Mouse (Mus musculus) hindbrain, embryonic 11.5 days (tissue): ENCODE measurements around the gene Ccdc97. TPM values are rescaled to one million over a fixed set of nuclear protein-coding genes. Genes with fewer than 3 reads are reported as not detected.
"Not testable (repeated sequence)": the region's sequence is repeated elsewhere in the genome, so short reads cannot be mapped to it uniquely, and the experiment has no call there.

Experiments
- ATAC-seq: fragments of 200-750 bp; cut with Nextera tagmentation; 2 replicates; pipeline ENCODE4 v1.8.0; 2017; ENCODE audit warnings: mild to moderate bottlenecking, moderate TSS enrichment, moderate library complexity; ENCODE audit not compliant: low FRiP score
- DNase-seq: peaks from one replicate; pipeline ENCODE4 v3.0.0-alpha.2; 2015; ENCODE audit warnings: low spot score
- H3K27ac ChIP-seq: fragments of 300-500 bp; sonication (generic); 2 replicates; pipeline ENCODE4 v1.5.1; 2014; ENCODE audit warnings: mild to moderate bottlenecking, low read depth, low read length
- H3K27me3 ChIP-seq: fragments of 300-500 bp; sonication (generic); 2 replicates; pipeline ENCODE4 v1.6.1; 2014; ENCODE audit warnings: mild to moderate bottlenecking, low read length, moderate library complexity, mixed read lengths; ENCODE audit not compliant: control insufficient read depth, insufficient read depth
- H3K36me3 ChIP-seq: fragments of 300-500 bp; sonication (generic); 2 replicates; pipeline ENCODE4 v1.6.1; 2014; ENCODE audit warnings: mild to moderate bottlenecking, low read length, moderate library complexity, mixed read lengths; ENCODE audit not compliant: control insufficient read depth, insufficient read depth
- H3K4me1 ChIP-seq: fragments of 300-500 bp; sonication (generic); replicated peaks from 2 replicates; pipeline ENCODE4 v1.6.1; 2014; ENCODE audit warnings: low read length, mixed read lengths; ENCODE audit not compliant: control insufficient read depth, insufficient read depth
- H3K4me2 ChIP-seq: fragments of 300-500 bp; sonication (generic); replicated peaks from 2 replicates; pipeline ENCODE4 v1.6.1; 2014; ENCODE audit warnings: mild to moderate bottlenecking, low read depth, low read length
- H3K4me3 ChIP-seq: fragments of 300-500 bp; sonication (generic); 2 replicates; pipeline ENCODE4 v1.5.1; 2014; ENCODE audit warnings: low read depth, low read length
- H3K9ac ChIP-seq: fragments of 300-500 bp; sonication (generic); 2 replicates; pipeline ENCODE4 v1.6.1; 2014; ENCODE audit warnings: low read depth, low read length
- H3K9me3 ChIP-seq: fragments of 300-500 bp; sonication (generic); 2 replicates; pipeline ENCODE4 v1.6.1; 2016; ENCODE audit warnings: low read length; ENCODE audit not compliant: control insufficient read depth
- WGBS: fragments of 180-500 bp; shearing (Covaris S2); extraction: QIAGEN DNeasy Blood & Tissue Kit; methylation state at CpG from one replicate; pipeline ENCODE4 v1.1.7; 2014; 5-methylcytosine and 5-hydroxymethylcytosine counted together
- polyA plus RNA-seq: library from polyadenylated mRNA; unstranded; fragments of >200 nt; fragmentation: Nextera tagmentation; extraction: Ambion mirVana; gene quantifications from 2 replicates; pipeline ENCODE4 v1.2.1, GENCODE M21; 2014

The Ccdc97 gene
- polyA plus RNA-seq, 1 experiment from 2014 or later: 33.7 TPM

DNA sequence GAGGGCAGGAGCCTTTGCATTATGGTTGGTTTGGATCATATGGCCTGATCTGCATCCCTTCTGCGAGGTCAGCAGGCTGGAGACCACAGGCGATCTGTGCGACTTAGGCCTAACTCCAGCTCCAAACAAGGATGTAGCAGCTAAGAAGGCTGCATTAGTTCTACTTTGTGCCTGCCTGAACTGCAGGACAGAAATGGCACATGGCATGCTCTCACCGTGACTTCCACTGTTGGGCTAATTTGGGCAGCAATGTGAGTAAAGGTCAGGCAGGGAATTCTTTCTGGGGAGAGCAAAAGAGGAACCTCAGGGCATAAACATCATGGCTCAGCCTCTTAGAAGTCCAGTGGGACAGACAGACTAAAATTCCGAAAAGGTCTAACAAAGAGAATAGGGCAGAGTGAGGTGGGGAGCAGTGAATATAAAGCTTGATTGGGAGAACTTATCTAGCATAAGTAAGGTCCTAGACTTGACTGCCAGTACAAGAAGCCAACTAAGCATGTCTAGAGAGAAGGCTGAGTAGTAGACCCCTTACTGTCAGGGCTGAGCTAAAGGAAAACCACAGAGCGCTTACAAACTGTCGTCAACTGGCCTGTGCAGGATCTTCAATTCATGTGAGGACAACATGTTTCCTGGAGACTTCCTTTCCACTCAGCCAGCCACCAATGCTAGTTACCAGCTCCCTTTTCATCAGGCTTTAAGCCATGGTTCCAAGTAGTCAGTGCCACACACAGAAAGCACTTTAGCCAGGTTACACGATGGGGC is 12.6 kb upstream of the Ccdc97 start:
- WGBS: 92% methylated on average over 8 of the region's 8 CpGs
- peaks cover 45% of the 10 kb centered on the region for H3K36me3 ChIP-seq

DNA sequence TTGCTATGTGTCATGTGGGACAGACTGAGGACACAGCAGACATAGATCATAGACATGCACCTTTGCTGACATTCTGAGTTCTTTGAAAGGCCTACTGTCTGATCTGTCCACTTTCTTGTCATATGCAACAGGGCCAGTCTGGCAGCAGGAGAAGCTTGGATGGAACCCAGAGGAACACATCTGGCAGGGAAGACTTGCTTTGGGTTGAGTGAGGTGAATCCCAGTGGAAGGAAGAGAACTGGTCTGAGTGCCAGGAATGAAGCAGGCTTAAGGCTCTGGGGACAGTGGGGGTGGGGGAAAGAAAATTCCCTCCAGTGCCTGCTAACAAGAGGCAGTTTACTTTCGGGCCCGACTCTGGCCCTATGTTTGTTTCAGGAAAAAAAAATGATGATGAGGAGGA is 11.0 kb upstream of the Ccdc97 start:
- WGBS: 92% methylated on average over 2 of the region's 2 CpGs
- no peaks in the 10 kb centered on the region for H3K9me3 ChIP-seq
- no peak overlapping the region for H3K27ac ChIP-seq
- ATAC-seq (no peak), DNase-seq (no peak)
- H3K27me3 ChIP-seq: no peaks in the 10 kb centered on the region
- H3K4me1 ChIP-seq: no peaks in the 10 kb centered on the region
- no peak overlapping the region for H3K4me3 ChIP-seq
- no peak overlapping the region for H3K4me2 ChIP-seq
- H3K9ac ChIP-seq: no peak overlapping the region
- peaks cover 57% of the 10 kb centered on the region for H3K36me3 ChIP-seq

More for the DNA sequence above, 12.6 kb upstream of the Ccdc97 start:
- ATAC-seq (no peak), DNase-seq (no peak)
- no peaks in the 10 kb centered on the region for H3K4me1 ChIP-seq
- no peak overlapping the region for H3K4me3 ChIP-seq
- no peak overlapping the region for H3K9ac ChIP-seq
- no peaks in the 10 kb centered on the region for H3K27me3 ChIP-seq
- no peak overlapping the region for H3K4me2 ChIP-seq
- no peak overlapping the region for H3K27ac ChIP-seq
- no peaks in the 10 kb centered on the region for H3K9me3 ChIP-seq

DNA sequence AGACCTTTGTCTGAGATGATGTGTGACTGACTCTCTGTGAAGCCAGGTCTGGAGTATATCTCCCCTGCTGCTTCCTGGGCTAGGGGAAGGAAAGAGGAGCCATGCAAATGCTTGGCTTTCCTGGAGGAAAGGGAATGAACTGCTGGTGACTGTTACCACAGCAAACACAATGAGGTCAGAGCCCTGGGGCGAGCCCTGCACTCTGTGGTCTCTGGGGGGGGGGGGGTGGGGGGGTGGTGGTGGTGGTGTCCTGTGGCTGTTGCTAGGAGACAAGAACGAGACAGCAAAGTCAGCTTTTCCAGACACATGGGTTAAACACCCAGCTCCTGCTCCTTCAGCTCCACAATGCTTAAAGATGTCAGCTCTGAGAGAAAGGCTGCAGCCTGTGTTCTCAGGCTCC is 10.5 kb upstream of the Ccdc97 start:
- Histone ChIP-seq H3K4me2 (no peak overlapping the region), H3K4me1 (no peaks in the 10 kb centered on the region), H3K4me3 (no peak overlapping the region), H3K36me3 (peaks cover 62% of the 10 kb centered on the region), H3K9ac (no peak overlapping the region), H3K27me3 (no peaks in the 10 kb centered on the region), H3K27ac (no peak overlapping the region), H3K9me3 (no peaks in the 10 kb centered on the region)
- 40% methylated on average over 2 of the region's 2 CpGs for WGBS
- DNase-seq (no peak), ATAC-seq (no peak)

DNA sequence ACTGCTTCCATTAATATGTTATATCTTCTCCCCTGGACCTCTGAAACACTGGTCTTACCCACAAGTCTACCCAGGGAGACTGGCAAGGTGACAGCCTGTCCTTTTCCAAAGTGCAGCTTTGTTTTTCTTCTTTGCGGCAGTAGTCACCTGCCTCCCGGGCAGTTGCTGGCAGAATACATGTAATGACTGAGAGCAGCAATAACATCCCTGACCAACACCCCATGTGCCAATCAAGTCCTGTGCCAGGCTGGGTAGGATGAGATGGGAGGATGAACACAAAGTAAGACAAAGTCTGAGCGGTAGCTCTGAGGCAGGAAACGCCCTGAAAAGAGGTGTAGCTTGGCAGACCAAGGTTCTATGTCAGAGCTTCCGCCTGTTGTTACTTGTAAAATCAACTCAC is 8.9 kb upstream of the Ccdc97 start:
- DNase-seq: no peak
- no peak for ATAC-seq
- H3K36me3 ChIP-seq: peaks cover 56% of the 10 kb centered on the region
- H3K4me2 ChIP-seq: no peak overlapping the region
- H3K9ac ChIP-seq: no peak overlapping the region
- no peaks in the 10 kb centered on the region for H3K27me3 ChIP-seq
- no peaks in the 10 kb centered on the region for H3K4me1 ChIP-seq
- WGBS: 90% methylated on average over 5 of the region's 5 CpGs
- H3K9me3 ChIP-seq: no peaks in the 10 kb centered on the region
- no peak overlapping the region for H3K27ac ChIP-seq
- no peak overlapping the region for H3K4me3 ChIP-seq

DNA sequence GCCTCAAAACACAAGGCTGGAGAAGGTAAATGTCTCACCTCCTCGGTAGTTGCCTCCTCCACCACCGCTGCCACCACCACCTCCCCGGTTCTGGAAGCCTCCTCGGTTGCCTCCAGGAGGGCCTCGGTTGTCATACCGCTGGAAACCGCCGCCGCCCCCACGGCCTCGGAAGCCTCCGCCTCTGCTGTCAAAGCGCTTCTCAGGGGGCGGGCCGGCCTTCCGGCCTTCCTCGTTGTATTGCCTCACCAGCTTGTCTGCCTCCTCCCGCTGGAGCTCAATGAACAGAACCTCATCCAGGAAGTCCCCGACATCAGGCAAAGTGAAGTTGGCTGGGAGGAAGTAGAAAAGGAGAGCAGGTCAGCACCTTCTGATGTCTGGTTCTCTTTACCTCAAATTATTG is 7.0 kb upstream of the Ccdc97 start:
- Histone ChIP-seq H3K36me3 (peaks cover 52% of the 10 kb centered on the region), H3K9me3 (no peaks in the 10 kb centered on the region), H3K9ac (no peak overlapping the region), H3K27ac (no peak overlapping the region), H3K4me3 (no peak overlapping the region), H3K4me2 (no peak overlapping the region), H3K27me3 (no peaks in the 10 kb centered on the region), H3K4me1 (no peaks in the 10 kb centered on the region)
- ATAC-seq (no peak), DNase-seq (no peak)
- 88% methylated on average over 19 of the region's 19 CpGs for WGBS

DNA sequence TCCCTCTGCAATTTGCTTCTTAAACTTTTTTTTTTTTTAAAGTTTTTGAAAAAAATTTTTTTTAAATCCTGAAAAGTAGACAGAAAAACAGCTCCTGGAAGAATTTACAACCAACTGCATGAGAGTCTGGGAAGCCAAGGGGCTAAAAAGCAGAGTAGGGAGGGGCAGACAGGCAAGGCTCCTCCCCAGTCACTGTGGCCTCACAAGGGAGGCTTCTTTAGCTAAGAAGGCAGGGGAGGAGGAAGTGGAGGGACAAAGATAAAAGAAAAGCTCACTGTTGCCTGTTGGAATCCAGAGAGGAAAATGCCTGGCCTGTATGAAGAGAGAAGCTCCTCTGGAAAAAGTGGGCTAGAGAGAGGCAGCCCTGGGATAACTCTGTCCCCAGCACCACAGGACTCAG is 2.9 kb upstream of the Ccdc97 start:
- not testable (repeated sequence) for H3K4me3 ChIP-seq, ATAC-seq
- peaks cover 33% of the 10 kb centered on the region for H3K36me3 ChIP-seq

DNA sequence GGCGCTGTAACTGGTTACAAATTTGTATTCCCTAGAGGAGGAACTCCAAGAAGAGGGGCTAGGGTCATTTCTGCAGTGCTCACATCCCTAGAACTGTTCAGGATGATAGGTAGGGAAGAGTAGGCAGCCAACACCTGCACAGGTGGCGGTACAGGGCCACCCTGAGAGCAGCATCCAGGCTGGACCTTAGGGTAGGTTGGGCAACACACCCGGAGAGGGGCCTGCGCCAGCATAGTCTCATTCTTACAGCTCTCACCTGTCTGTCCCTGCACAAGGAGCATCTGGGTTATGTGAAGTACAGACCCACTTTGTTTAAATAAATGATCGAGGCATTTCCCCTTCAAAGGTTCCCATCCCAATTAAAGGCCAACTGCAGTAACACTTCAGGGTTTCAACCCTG is 1.9 kb upstream of the Ccdc97 start:
- peaks cover 28% of the 10 kb centered on the region for H3K36me3 ChIP-seq
- DNase-seq (no peak), ATAC-seq (no peak)
- no peak overlapping the region for H3K4me3 ChIP-seq
- H3K27ac ChIP-seq: no peak overlapping the region
- H3K9me3 ChIP-seq: no peaks in the 10 kb centered on the region
- 90% methylated on average over 5 of the region's 5 CpGs for WGBS
- peaks cover 3% of the 10 kb centered on the region; the same call in 1 of the 2 replicates for H3K4me1 ChIP-seq
- no peak overlapping the region for H3K4me2 ChIP-seq
- no peak overlapping the region for H3K9ac ChIP-seq
- no peaks in the 10 kb centered on the region for H3K27me3 ChIP-seq

More for the DNA sequence above, 2.9 kb upstream of the Ccdc97 start:
- H3K9me3 ChIP-seq, H3K27ac ChIP-seq, H3K4me2 ChIP-seq, H3K27me3 ChIP-seq, H3K4me1 ChIP-seq, H3K9ac ChIP-seq, DNase-seq: not testable (repeated sequence)

DNA sequence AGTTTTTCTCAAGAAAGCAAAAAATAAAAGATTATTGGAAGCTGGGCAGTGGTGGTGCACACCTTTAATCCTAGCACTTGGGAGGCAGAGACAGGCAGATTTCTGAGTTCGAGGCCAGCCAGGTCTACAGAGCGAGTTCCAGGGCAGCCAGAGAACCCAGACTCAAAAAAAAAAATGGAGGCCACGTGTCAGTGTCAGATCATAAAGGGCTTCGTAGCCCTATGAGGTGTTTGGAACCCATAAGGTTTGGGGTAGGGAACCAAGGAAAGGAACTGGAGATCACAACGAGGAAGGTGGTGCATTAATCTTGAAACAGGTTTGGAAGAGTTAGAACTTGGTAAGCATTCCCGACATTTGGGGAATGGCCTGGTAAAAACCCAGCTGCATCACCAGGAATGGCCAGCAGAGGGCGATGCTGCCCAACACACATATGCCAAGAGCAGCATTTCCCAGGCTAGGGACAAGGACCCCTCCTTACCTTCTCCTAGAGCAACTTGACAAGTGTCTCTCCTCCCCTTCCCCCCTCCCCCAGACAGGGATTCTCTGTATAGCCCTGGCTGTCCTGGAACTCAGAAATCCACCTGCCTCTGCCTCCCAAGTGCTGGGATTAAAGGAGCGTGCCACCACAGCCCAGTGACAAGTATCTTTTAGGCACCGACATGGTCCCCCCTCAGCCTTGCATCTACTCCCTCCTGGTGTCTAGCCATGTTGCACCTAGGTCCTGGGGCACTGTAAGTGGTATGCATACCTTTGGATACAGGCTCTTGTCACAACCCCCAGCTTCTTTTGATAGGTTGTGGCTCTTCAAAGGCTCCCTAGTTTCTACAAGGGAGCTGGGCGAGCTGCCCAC is 1.1 kb upstream of the Ccdc97 start:
- no peak overlapping the region for H3K27ac ChIP-seq
- H3K4me1 ChIP-seq: peaks cover 3% of the 10 kb centered on the region; the same call in 1 of the 2 replicates
- DNase-seq (peak; percentile 89), ATAC-seq (peak; percentile 55; the same call in 1 of the 2 replicates)
- no peak overlapping the region for H3K4me2 ChIP-seq
- H3K9me3 ChIP-seq: no peaks in the 10 kb centered on the region
- peaks cover 29% of the 10 kb centered on the region for H3K36me3 ChIP-seq
- WGBS: 65% methylated on average over 10 of the region's 10 CpGs
- H3K9ac ChIP-seq: no peak overlapping the region
- H3K4me3 ChIP-seq: no peak overlapping the region; the same call in 1 of the 2 replicates
- H3K27me3 ChIP-seq: no peaks in the 10 kb centered on the region
